Mouse (Mus musculus) MEL (cell line): ENCODE results near the gene Cldn3.

Source experiments
- CHD1 ChIP-seq: IDR thresholded peaks from 2 replicates; pipeline ENCODE4 v1.6.1; 2012; ENCODE audit warnings: low read depth, mild to moderate bottlenecking, inconsistent platforms, low read length, improper control_type of control experiment
- CTCF ChIP-seq, 3 experiments: IDR thresholded peaks in 2 of 3; conservative IDR thresholded peaks in 1 of 3; 2 replicates each; pipeline ENCODE4 v1.5.1; 2011 to 2012; ENCODE audit warnings: low read length in 3 of 3, low read depth in 2 of 3, mild to moderate bottlenecking in 2 of 3, improper control_type of control experiment in 1 of 3, inconsistent platforms in 1 of 3, mixed read lengths in 1 of 3, moderate library complexity in 1 of 3; ENCODE audit not compliant: control insufficient read depth in 1 of 3, insufficient read depth in 1 of 3, poor library complexity in 1 of 3, severe bottlenecking in 1 of 3
- E2F4 ChIP-seq: IDR thresholded peaks from 2 replicates; pipeline ENCODE4 v1.6.1; 2011; ENCODE audit warnings: low read depth, low read length, improper control_type of control experiment, borderline replicate concordance
- GATA1 ChIP-seq: IDR thresholded peaks from 2 replicates; pipeline ENCODE4 v1.6.1; 2011; ENCODE audit warnings: low read depth, low read length, improper control_type of control experiment
- HCFC1 ChIP-seq: IDR thresholded peaks from 2 replicates; pipeline ENCODE4 v1.6.1; 2012; ENCODE audit warnings: low read depth, mild to moderate bottlenecking, inconsistent platforms, low read length, improper control_type of control experiment, moderate library complexity
- MXI1 ChIP-seq: IDR thresholded peaks from 2 replicates; pipeline ENCODE4 v1.6.1; 2011; ENCODE audit warnings: mild to moderate bottlenecking, low read depth, low read length, improper control_type of control experiment
- MYC ChIP-seq: IDR thresholded peaks from 2 replicates; pipeline ENCODE4 v1.6.1; 2011; ENCODE audit warnings: low read depth, mild to moderate bottlenecking, low read length, improper control_type of control experiment, moderate library complexity
- POLR2AphosphoS2 ChIP-seq: IDR thresholded peaks from 2 replicates; pipeline ENCODE4 v1.6.1; 2011; ENCODE audit warnings: low read length, improper control_type of control experiment

DNA sequence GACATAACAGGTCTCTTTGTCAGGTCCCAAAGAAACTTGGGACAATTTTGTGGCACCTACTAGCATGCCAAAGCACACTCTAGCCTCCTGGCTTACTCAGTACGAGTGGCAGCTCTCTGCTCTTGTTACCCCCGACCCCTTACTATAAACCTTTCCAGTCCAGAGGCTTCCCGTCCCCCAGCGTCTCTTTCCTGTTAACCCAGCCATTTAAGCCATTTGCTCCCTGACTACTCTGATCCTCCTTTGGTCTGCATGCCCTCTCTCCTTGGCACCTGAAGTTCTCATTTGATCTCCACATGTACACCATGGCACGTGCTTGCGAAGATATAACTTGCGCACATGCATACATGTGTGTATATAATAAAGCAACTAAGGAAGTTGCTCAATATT is 24.3 kb downstream of the Cldn3 start:
- no peak for TF ChIP-seq CTCF (IDR thresholded peaks at IDR 0.05 in 2 of 3, conservative IDR thresholded peaks at IDR 0.05 in 1 of 3; ENCODE audit: control insufficient read depth in 1 of 3, insufficient read depth in 1 of 3, low read depth in 2 of 3, low read length in 3 of 3, poor library complexity in 1 of 3, severe bottlenecking in 1 of 3)
- no peak for TF ChIP-seq GATA1
- no peak for TF ChIP-seq MYC
- TF ChIP-seq CHD1, result no peak
- TF ChIP-seq POLR2AphosphoS2, result no peak
- no peak for TF ChIP-seq HCFC1
- no peak for TF ChIP-seq MXI1
- no peak for TF ChIP-seq E2F4
